Mouse (Mus musculus) erythroblast, embryonic 14.5 days (primary cell): ENCODE results near the gene Thap4. TPM values are rescaled to one million over a fixed set of nuclear protein-coding genes. Genes with fewer than 3 reads are reported as not detected.

Experiments used
- H3K27me3 ChIP-seq: 2 replicates; pipeline ENCODE4 v1.6.1; 2012; ENCODE audit warnings: inconsistent platforms; ENCODE audit not compliant: control insufficient read depth
- H3K36me3 ChIP-seq: 2 replicates; pipeline ENCODE4 v1.6.1; 2012; ENCODE audit warnings: mild to moderate bottlenecking, inconsistent platforms; ENCODE audit not compliant: control insufficient read depth
- H3K4me1 ChIP-seq: 2 replicates; pipeline ENCODE4 v1.6.1; 2012; ENCODE audit warnings: inconsistent platforms; ENCODE audit not compliant: control insufficient read depth
- H3K4me3 ChIP-seq: replicated peaks from 2 replicates; pipeline ENCODE3; 2012; ENCODE audit warnings: moderate library complexity, mild to moderate bottlenecking, inconsistent platforms
- H3K9me3 ChIP-seq: 2 replicates; pipeline ENCODE4 v1.6.1; 2012; ENCODE audit warnings: low read length, inconsistent platforms, mixed read lengths; ENCODE audit not compliant: control insufficient read depth
- GATA1 ChIP-seq: IDR thresholded peaks from 2 replicates; pipeline ENCODE4 v1.6.1; 2012; ENCODE audit warnings: low read length, inconsistent platforms, mixed read lengths
- TAL1 ChIP-seq: IDR thresholded peaks from 3 replicates; pipeline ENCODE4 v1.6.1; 2012; ENCODE audit warnings: low read length, inconsistent platforms, mixed read lengths
- polyA plus RNA-seq: library from polyadenylated mRNA; stranded (reverse); fragments of >175 nt; gene quantifications from 2 replicates; pipeline ENCODE4 v1.2.3, GENCODE M21; 2012

The Thap4 gene
- polyA plus RNA-seq, 1 experiment = 2.1 TPM

DNA sequence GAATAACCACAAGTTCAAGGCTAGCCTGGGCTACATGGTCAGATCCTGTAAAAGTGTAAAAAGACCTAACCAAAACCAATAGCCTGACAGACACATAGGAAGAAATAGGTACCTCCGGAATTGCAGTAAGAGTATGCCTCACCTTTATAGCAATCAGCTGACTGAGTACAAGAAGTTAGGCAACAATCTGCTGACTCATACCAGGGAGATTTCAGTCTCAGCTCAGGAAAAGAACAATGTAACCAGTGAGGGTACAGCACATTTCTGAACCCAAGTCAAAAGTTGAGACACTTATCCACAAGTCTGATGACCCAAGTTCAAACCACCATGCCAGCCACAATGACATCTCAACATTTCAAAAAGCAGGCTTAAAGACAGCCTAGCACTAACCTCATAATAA lies 6.1 kb downstream of the Thap4 start:
- Histone ChIP-seq H3K4me3 (no peak overlapping the region), H3K4me1 (peaks cover 27% of the 10 kb centered on the region), H3K27me3 (peaks cover 1% of the 10 kb centered on the region; the same call in 1 of the 2 replicates), H3K36me3 (peaks cover 34% of the 10 kb centered on the region), H3K9me3 (no peaks in the 10 kb centered on the region)
- TF ChIP-seq TAL1 = no peak
- TF ChIP-seq GATA1 = no peak

DNA sequence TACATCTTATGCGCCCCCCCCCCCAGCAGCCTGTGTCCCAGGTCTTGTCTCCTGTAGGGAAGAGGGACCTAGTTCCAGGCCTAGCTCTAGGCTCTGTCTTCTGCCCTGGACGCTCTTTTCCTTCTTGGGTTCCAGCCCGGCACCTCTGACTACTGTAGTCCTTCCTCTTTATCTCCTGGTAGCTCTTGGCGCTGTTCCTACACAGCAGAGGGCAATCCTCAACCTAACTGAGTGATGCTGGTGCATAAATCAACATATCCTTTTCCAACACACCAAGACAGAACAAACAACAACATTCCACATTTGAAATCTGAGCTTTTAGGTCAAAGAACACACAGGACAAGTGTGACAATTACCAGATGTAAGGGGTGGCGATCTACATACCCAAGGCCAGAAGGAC lies 8.5 kb downstream of the Thap4 start:
- no peak overlapping the region for H3K4me3 ChIP-seq
- H3K9me3 ChIP-seq = no peaks in the 10 kb centered on the region
- peaks cover 32% of the 10 kb centered on the region for H3K36me3 ChIP-seq
- TF ChIP-seq GATA1 (no peak), TAL1 (no peak)
- H3K4me1 ChIP-seq = peaks cover 28% of the 10 kb centered on the region
- no peaks in the 10 kb centered on the region for H3K27me3 ChIP-seq

DNA sequence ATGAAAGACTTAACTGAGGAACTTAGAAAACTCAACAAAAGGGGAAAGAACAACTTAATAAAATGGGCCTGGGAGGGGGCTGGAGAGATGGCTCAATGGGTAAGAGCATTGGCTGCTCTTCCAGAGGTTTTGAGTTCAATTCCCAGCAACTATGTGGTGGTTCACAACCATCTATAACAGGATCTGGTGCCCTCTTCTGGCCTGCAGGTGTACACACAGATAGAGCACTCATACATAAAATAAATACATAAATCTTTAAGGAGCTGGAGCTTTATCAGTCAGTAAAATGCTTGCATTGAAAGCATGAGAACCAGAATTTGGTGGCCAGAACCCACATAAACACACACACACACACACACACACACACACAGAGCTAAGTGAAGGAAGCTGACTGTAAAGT lies 11.8 kb downstream of the Thap4 start:
- TF ChIP-seq GATA1 (no peak), TAL1 (no peak)
- H3K4me3 ChIP-seq = no peak overlapping the region
- H3K36me3 ChIP-seq = peaks cover 8% of the 10 kb centered on the region
- peaks cover 24% of the 10 kb centered on the region for H3K4me1 ChIP-seq
- no peaks in the 10 kb centered on the region for H3K9me3 ChIP-seq
- H3K27me3 ChIP-seq = no peaks in the 10 kb centered on the region

DNA sequence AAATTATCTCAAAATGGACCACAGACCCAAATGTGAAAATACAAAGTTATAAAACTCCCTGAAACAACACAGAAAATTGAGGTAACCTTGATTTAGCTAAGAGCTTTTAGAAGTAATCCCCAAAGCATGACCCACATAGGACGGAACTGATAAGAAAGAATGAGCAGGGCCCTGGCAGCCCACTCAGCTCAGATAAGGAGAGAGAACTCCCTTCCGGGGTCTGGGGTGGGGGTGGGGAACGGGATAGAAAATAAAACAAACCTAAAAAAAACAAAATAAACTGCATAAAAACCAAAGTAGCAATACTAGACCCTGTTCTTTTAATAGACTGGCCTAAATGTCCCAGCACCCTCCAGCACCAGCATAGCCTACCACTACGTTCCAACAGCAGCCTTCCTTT lies 12.7 kb downstream of the Thap4 start:
- no peaks in the 10 kb centered on the region for H3K9me3 ChIP-seq
- H3K36me3 ChIP-seq = peaks cover 8% of the 10 kb centered on the region
- no peaks in the 10 kb centered on the region for H3K27me3 ChIP-seq
- H3K4me1 ChIP-seq = peaks cover 19% of the 10 kb centered on the region
- TF ChIP-seq GATA1 (no peak), TAL1 (no peak)
- no peak overlapping the region for H3K4me3 ChIP-seq

DNA sequence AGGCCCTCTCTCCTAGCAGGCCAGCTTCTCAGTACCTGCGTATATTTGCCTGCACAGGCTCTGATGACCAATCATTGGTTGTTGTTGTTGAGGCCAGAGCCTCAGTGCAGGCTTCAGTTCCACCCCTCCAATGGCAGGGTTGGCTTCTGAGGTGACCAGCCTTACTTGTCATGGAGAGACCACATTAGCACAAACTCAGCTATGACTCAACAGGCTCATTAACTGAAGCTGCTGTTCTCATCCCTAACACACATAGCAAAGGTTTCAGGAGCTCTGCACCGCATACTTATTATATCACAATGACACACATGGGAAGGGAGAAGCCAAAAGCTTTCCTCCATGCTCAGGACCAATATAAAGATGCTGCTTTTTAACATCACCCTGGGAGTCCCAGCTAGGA lies 14.0 kb downstream of the Thap4 start:
- H3K4me1 ChIP-seq = peaks cover 22% of the 10 kb centered on the region
- no peak overlapping the region for H3K4me3 ChIP-seq
- H3K36me3 ChIP-seq = peaks cover 3% of the 10 kb centered on the region
- no peaks in the 10 kb centered on the region for H3K27me3 ChIP-seq
- TF ChIP-seq TAL1 (no peak), GATA1 (no peak)
- no peaks in the 10 kb centered on the region for H3K9me3 ChIP-seq

GRCm38 (mm10) chr1:93737711-93738110 lies 17.0 kb downstream of the Thap4 start:
- Histone ChIP-seq H3K4me3 (no peak overlapping the region), H3K36me3 (no peaks in the 10 kb centered on the region; the same call in none of the 2 replicates), H3K27me3 (no peaks in the 10 kb centered on the region), H3K9me3 (no peaks in the 10 kb centered on the region), H3K4me1 (peaks cover 21% of the 10 kb centered on the region)
- TF ChIP-seq GATA1 (no peak), TAL1 (no peak)

DNA sequence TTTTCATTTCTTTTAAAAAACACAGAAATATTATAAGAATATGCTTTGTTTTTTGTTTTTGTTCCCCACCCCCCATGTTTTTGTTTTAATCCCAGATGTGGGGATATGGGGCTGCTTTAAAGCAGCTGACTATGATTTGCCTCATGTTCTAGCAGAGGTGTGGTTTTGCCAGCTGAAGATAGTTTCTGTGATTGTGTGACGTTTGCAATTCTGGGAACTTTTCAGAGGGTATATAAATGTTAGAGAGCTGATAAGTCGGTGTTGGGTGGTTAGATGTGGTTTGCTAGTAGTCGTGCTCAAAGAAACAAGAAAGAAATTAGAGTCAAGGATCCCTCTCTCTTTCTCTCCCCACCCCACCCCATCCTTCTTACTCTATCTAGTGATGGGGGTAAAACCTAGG lies 18.8 kb downstream of the Thap4 start:
- Histone ChIP-seq H3K27me3 (no peaks in the 10 kb centered on the region), H3K4me3 (no peak overlapping the region), H3K36me3 (no peaks in the 10 kb centered on the region; the same call in none of the 2 replicates), H3K4me1 (peaks cover 11% of the 10 kb centered on the region), H3K9me3 (no peaks in the 10 kb centered on the region)
- no peak for TF ChIP-seq TAL1
- TF ChIP-seq GATA1 = no peak

DNA sequence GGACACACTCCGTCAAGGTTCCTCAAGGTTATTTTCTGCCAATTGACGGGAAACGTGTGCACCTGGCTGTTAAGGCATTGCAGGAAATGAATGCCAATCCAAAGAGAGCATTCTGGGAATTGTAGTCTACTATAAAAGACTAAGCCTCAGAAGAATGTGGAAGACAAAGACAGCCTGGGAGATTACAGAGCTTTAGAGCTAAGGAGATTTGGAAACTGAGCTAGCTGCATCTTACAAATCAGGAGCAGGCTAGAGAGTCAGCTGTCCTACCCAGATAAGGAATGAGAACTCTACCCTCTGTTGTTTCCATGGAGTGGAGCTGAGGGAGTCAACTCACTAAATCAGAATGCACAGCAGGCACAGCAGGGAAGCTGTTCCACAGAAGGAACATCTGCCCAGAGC lies 22.8 kb downstream of the Thap4 start:
- H3K4me1 ChIP-seq = peaks cover 13% of the 10 kb centered on the region

DNA sequence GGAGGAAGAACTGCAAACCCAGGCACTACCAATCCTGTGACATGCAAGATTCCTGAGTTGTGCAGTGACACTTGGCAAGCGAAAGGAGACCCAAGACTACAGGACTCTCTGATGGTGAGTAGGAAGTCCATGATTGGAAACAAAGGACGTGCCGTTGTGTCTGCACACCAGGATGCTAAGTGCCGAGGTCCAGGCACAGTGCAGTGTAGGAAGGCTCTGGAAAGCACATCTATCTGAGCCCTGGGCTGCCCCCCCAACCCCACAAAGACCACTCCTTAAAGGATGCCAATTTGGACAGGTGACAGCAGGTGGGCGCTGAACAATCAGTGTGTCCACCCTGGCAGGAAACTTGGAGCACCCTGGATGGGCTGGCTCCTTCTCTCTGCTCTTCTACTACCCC lies 23.6 kb downstream of the Thap4 start:
- Histone ChIP-seq H3K4me1 (peaks cover 11% of the 10 kb centered on the region), H3K36me3 (peaks cover 4% of the 10 kb centered on the region; the same call in 1 of the 2 replicates), H3K9me3 (no peaks in the 10 kb centered on the region), H3K27me3 (no peaks in the 10 kb centered on the region), H3K4me3 (no peak overlapping the region)
- TF ChIP-seq TAL1 (no peak), GATA1 (no peak)

More for the DNA sequence above, 22.8 kb downstream of the Thap4 start:
- Histone ChIP-seq H3K27me3 (no peaks in the 10 kb centered on the region), H3K9me3 (no peaks in the 10 kb centered on the region), H3K4me3 (no peak overlapping the region), H3K36me3 (peaks cover 2% of the 10 kb centered on the region)
- TF ChIP-seq GATA1 = no peak
- no peak for TF ChIP-seq TAL1

DNA sequence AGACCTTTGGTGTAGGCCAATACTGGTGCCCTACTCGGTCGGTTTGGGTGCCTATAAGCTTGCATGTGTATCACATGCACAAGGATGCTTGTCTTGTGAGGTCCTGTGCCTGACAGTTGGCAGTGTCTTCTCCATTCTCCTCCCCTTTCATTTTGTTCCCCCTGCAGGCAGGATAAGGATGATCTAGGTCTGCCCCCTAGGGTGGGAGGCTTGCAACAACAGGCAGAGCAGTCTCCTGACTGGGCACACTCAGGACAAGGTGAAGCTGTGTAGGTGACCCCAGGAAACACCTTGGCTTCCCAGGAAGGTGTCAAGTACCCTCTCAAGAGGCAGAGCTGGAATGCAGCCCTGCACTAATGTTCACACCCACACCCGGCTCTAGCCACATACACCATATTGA lies 27.7 kb downstream of the Thap4 start:
- TF ChIP-seq TAL1 (no peak), GATA1 (no peak)
- peaks cover 17% of the 10 kb centered on the region for H3K36me3 ChIP-seq
- H3K4me3 ChIP-seq = no peak overlapping the region
- H3K9me3 ChIP-seq = no peaks in the 10 kb centered on the region
- peaks cover 9% of the 10 kb centered on the region for H3K4me1 ChIP-seq
- no peaks in the 10 kb centered on the region for H3K27me3 ChIP-seq
